Comparison of ENCODE assay signal across 28 mouse cellular contexts in genomic region chr3:105040983-105041625, GRCm38 (mm10). TPM values are rescaled to one million over a fixed set of nuclear protein-coding genes. Genes with fewer than 3 reads are reported as not detected.
DNase-seq lines count a peak whose midpoint lies in the region; ATAC-seq and TF ChIP-seq lines count a peak whose summit lies in the region.
"Had no signal": no experiment of that assay in that cellular context is flagged by ENCODE, and none has a peak within 500 bp of the region (broad histone marks: within the 10 kb centered on the region; RNA-seq: fewer than 3 reads in every experiment).

No protein-coding gene starts in this region.

- no peak overlapping the region for H3K27ac ChIP-seq in embryonic facial prominence, embryonic 12.5 days
- H3K27ac ChIP-seq in embryonic facial prominence, embryonic 10.5 days (replicated peaks): no peak overlapping the region
- peak overlapping the region; percentile 60; the same call in 1 of the 2 replicates for H3K27ac ChIP-seq in heart, postnatal 0 days (ENCODE audit: low read depth)
- no peak overlapping the region for H3K27ac ChIP-seq in intestine, embryonic 16.5 days (ENCODE audit: low read length)
- H3K27ac ChIP-seq in hindbrain, postnatal 0 days: no peak overlapping the region
- H3K27ac ChIP-seq: embryonic facial prominence, embryonic 13.5 days; forebrain, embryonic 10.5 days; hindbrain, embryonic 14.5 days; neural tube, embryonic 12.5 days had no signal

- H3K9ac ChIP-seq in embryonic facial prominence, embryonic 12.5 days: no peak overlapping the region
- no peak overlapping the region for H3K9ac ChIP-seq in heart, postnatal 0 days (replicated peaks; ENCODE audit: low read depth, low read length)
- no peak overlapping the region for H3K9ac ChIP-seq in intestine, embryonic 16.5 days (ENCODE audit: low read depth, low read length)
- no peak overlapping the region for H3K9ac ChIP-seq in hindbrain, postnatal 0 days (replicated peaks; ENCODE audit: low read length)
- H3K9ac ChIP-seq: embryonic facial prominence, embryonic 13.5 days; hindbrain, embryonic 14.5 days; neural tube, embryonic 12.5 days had no signal

- H3K4me3 ChIP-seq in embryonic facial prominence, embryonic 12.5 days: no peak overlapping the region
- H3K4me3 ChIP-seq in embryonic facial prominence, embryonic 10.5 days: no peak overlapping the region
- no peak overlapping the region for H3K4me3 ChIP-seq in heart, postnatal 0 days (ENCODE audit: low read depth, low read length)
- H3K4me3 ChIP-seq in E14TG2a.4 (replicated peaks; ENCODE audit: low read length): 0 out of 2 replicates have a peak overlapping the region, but pooled peaks have one; percentile 11
- no peak overlapping the region for H3K4me3 ChIP-seq in intestine, embryonic 16.5 days (ENCODE audit: low read length)
- no peak overlapping the region for H3K4me3 ChIP-seq in hindbrain, postnatal 0 days (ENCODE audit: low read length)
- H3K4me3 ChIP-seq: embryonic facial prominence, embryonic 13.5 days; forebrain, embryonic 10.5 days; heart, adult 2 months; neural tube, embryonic 12.5 days had no signal

- no peaks in the 10 kb centered on the region for H3K9me3 ChIP-seq in embryonic facial prominence, embryonic 12.5 days
- no peaks in the 10 kb centered on the region for H3K9me3 ChIP-seq in embryonic facial prominence, embryonic 10.5 days
- H3K9me3 ChIP-seq in heart, postnatal 0 days (replicated peaks; ENCODE audit: control insufficient read depth, low read length): no peaks in the 10 kb centered on the region
- no peaks in the 10 kb centered on the region for H3K9me3 ChIP-seq in E14TG2a.4 (ENCODE audit: low read length)
- no peaks in the 10 kb centered on the region for H3K9me3 ChIP-seq in intestine, embryonic 16.5 days (ENCODE audit: control insufficient read depth, low read length)
- no peaks in the 10 kb centered on the region for H3K9me3 ChIP-seq in hindbrain, postnatal 0 days (ENCODE audit: low read length)
- H3K9me3 ChIP-seq: embryonic facial prominence, embryonic 13.5 days; forebrain, embryonic 10.5 days; neural tube, embryonic 12.5 days had no signal

- ATAC-seq in embryonic facial prominence, embryonic 12.5 days (ENCODE audit: insufficient number of reproducible peaks, insufficient read depth, low FRiP score, low TSS enrichment): peak; percentile 43; the same call in 1 of the 2 replicates
- no peak for ATAC-seq in heart, postnatal 0 days (ENCODE audit: insufficient read depth, low read depth)
- peak; percentile 90 for ATAC-seq in intestine, embryonic 16.5 days
- no peak for ATAC-seq in hindbrain, postnatal 0 days
- ATAC-seq: CD4-positive, CD25-positive, alpha-beta regulatory T cell, adult 4 months had no signal

- no peak for TF ChIP-seq CTCF in heart, postnatal 0 days (IDR thresholded peaks at IDR 0.05; ENCODE audit: low read depth)
- no peak for TF ChIP-seq CTCF in E14TG2a.4 (conservative IDR thresholded peaks at IDR 0.05; ENCODE audit: low read length)
- no peak for TF ChIP-seq CTCF in hindbrain, postnatal 0 days (IDR thresholded peaks at IDR 0.05; ENCODE audit: low read depth)

- H3K4me2 ChIP-seq in embryonic facial prominence, embryonic 12.5 days (replicated peaks): no peak overlapping the region
- H3K4me2 ChIP-seq in heart, postnatal 0 days (ENCODE audit: low read depth, low read length): no peak overlapping the region
- 0 out of 2 replicates have a peak overlapping the region, but pooled peaks have one; percentile 20 for H3K4me2 ChIP-seq in intestine, embryonic 16.5 days (ENCODE audit: low read depth, low read length)
- no peak overlapping the region for H3K4me2 ChIP-seq in hindbrain, postnatal 0 days (ENCODE audit: low read depth, low read length)
- H3K4me2 ChIP-seq: embryonic facial prominence, embryonic 13.5 days; hindbrain, embryonic 14.5 days; neural tube, embryonic 12.5 days had no signal

- H3K36me3 ChIP-seq in embryonic facial prominence, embryonic 12.5 days: peaks cover 22% of the 10 kb centered on the region
- peaks cover 53% of the 10 kb centered on the region for H3K36me3 ChIP-seq in embryonic facial prominence, embryonic 10.5 days (replicated peaks)
- H3K36me3 ChIP-seq in heart, postnatal 0 days (replicated peaks; ENCODE audit: control insufficient read depth, insufficient read depth, low read length): peaks cover 22% of the 10 kb centered on the region
- H3K36me3 ChIP-seq in E14TG2a.4 (ENCODE audit: insufficient read depth, low read length): peaks cover 18% of the 10 kb centered on the region
- H3K36me3 ChIP-seq in intestine, embryonic 16.5 days (ENCODE audit: control insufficient read depth, insufficient read depth, low read length): 0 out of 2 replicates have a peak, but pooled peaks cover 3% of the 10 kb centered on the region
- peaks cover 6% of the 10 kb centered on the region; the same call in 1 of the 2 replicates for H3K36me3 ChIP-seq in hindbrain, postnatal 0 days (ENCODE audit: insufficient read depth, low read length)

- WGBS in embryonic facial prominence, embryonic 12.5 days: 94% methylated on average over 9 of the region's 9 CpGs
- WGBS in embryonic facial prominence, embryonic 10.5 days: 92% methylated on average over 9 of the region's 9 CpGs
- 80% methylated on average over 9 of the region's 9 CpGs for WGBS in heart, postnatal 0 days
- 77% methylated on average over 9 of the region's 9 CpGs for WGBS in intestine, embryonic 16.5 days
- 93% methylated on average over 9 of the region's 9 CpGs for WGBS in hindbrain, postnatal 0 days

- no peaks in the 10 kb centered on the region for H3K27me3 ChIP-seq in embryonic facial prominence, embryonic 12.5 days
- no peaks in the 10 kb centered on the region for H3K27me3 ChIP-seq in embryonic facial prominence, embryonic 10.5 days (replicated peaks; ENCODE audit: low read depth, poor library complexity, severe bottlenecking)
- H3K27me3 ChIP-seq in heart, postnatal 0 days (ENCODE audit: control insufficient read depth, insufficient read depth, low read length): no peaks in the 10 kb centered on the region
- H3K27me3 ChIP-seq in E14TG2a.4 (ENCODE audit: insufficient read depth, low read length): no peaks in the 10 kb centered on the region
- H3K27me3 ChIP-seq in intestine, embryonic 16.5 days (replicated peaks; ENCODE audit: control insufficient read depth, insufficient read depth, low read length): no peaks in the 10 kb centered on the region
- H3K27me3 ChIP-seq in hindbrain, postnatal 0 days (ENCODE audit: insufficient read depth, low read length): no peaks in the 10 kb centered on the region
- H3K27me3 ChIP-seq: embryonic facial prominence, embryonic 13.5 days; neural tube, embryonic 12.5 days had no signal

- TF ChIP-seq EP300 in heart, postnatal 0 days (IDR thresholded peaks at IDR 0.05; ENCODE audit: low read depth): no peak

- peaks cover 19% of the 10 kb centered on the region for H3K4me1 ChIP-seq in embryonic facial prominence, embryonic 12.5 days
- H3K4me1 ChIP-seq in embryonic facial prominence, embryonic 10.5 days: peaks cover 50% of the 10 kb centered on the region
- peaks cover 55% of the 10 kb centered on the region for H3K4me1 ChIP-seq in heart, postnatal 0 days (ENCODE audit: control insufficient read depth, insufficient read depth)
- peaks cover 82% of the 10 kb centered on the region for H3K4me1 ChIP-seq in E14TG2a.4 (replicated peaks; ENCODE audit: low read depth, low read length)
- peaks cover 26% of the 10 kb centered on the region for H3K4me1 ChIP-seq in intestine, embryonic 16.5 days (ENCODE audit: control insufficient read depth, insufficient read depth, low read length)
- H3K4me1 ChIP-seq in hindbrain, postnatal 0 days (ENCODE audit: insufficient read depth, low read length): 0 out of 2 replicates have a peak, but pooled peaks cover 3% of the 10 kb centered on the region

- DNase-seq in embryonic facial prominence, embryonic 10.5 days (ENCODE audit: low spot score): no peak
- no peak for DNase-seq in heart, postnatal 0 days (ENCODE audit: low spot score)
- no peak for DNase-seq in heart, postnatal 4 days
- DNase-seq in hindbrain, postnatal 0 days (ENCODE audit: low spot score): no peak
- no peak for DNase-seq in lung, postnatal 10 days
- DNase-seq: adrenal gland, adult 2 months; cerebellum, adult 2 months; heart, postnatal 14 days; kidney, adult 2 months; kidney, postnatal 36 days; layer of hippocampus, adult 9-11 months; lung, adult 2 months; thymus, postnatal 36 days had no signal

RNA-seq across cellular contexts. Expression of gene Cttnbp2nl, which starts 11.8 kb away (rescaled TPM):
- polyA plus RNA-seq in embryonic facial prominence, embryonic 12.5 days (2016; fragmentation: Nextera tagmentation; extraction: Ambion mirVana): 43.6 and 49.9 TPM in 2 replicates
- polyA plus RNA-seq in embryonic facial prominence, embryonic 10.5 days (2016; fragmentation: Nextera tagmentation; extraction: Ambion mirVana): 51.2 and 52.4 TPM in 2 replicates
- 8.9 and 15.0 TPM in 2 replicates for total RNA-seq in heart, postnatal 0 days (2014; rRNA removed; ENCODE audit: low replicate concordance)
- polyA plus RNA-seq in heart, postnatal 0 days (2015; fragmentation: Nextera tagmentation; extraction: Ambion mirVana): 12.6 and 13.5 TPM in 2 replicates
- total RNA-seq in heart, postnatal 4 days (2021): 10 to 100 TPM; 35.3 to 36.3 TPM
- polyA plus RNA-seq in intestine, embryonic 16.5 days (2015; fragmentation: Nextera tagmentation; extraction: Ambion mirVana): 17.7 and 19.0 TPM in 2 replicates
- total RNA-seq in hindbrain, postnatal 0 days (2014; rRNA removed): 24.9 and 27.8 TPM in 2 replicates
- polyA plus RNA-seq in hindbrain, postnatal 0 days (2015; fragmentation: Nextera tagmentation; extraction: Ambion mirVana): 35.9 and 42.4 TPM in 2 replicates

RNA-seq across cellular contexts. Expression of gene 4930564D02Rik, which starts 25.5 kb away (rescaled TPM):
- polyA plus RNA-seq in embryonic facial prominence, embryonic 12.5 days (2016; fragmentation: Nextera tagmentation; extraction: Ambion mirVana): not detected in 2 replicates
- not detected in 2 replicates for polyA plus RNA-seq in embryonic facial prominence, embryonic 10.5 days (2016; fragmentation: Nextera tagmentation; extraction: Ambion mirVana)
- not detected in 2 replicates for total RNA-seq in heart, postnatal 0 days (2014; rRNA removed; ENCODE audit: low replicate concordance)
- not detected in 2 replicates for polyA plus RNA-seq in heart, postnatal 0 days (2015; fragmentation: Nextera tagmentation; extraction: Ambion mirVana)
- total RNA-seq in heart, postnatal 4 days (2021): not detected
- not detected in 2 replicates for polyA plus RNA-seq in intestine, embryonic 16.5 days (2015; fragmentation: Nextera tagmentation; extraction: Ambion mirVana)
- not detected in 2 replicates for total RNA-seq in hindbrain, postnatal 0 days (2014; rRNA removed)
- not detected in 2 replicates for polyA plus RNA-seq in hindbrain, postnatal 0 days (2015; fragmentation: Nextera tagmentation; extraction: Ambion mirVana)
- total RNA-seq: adrenal gland, adult 2 months; common myeloid progenitor, adult 5-6 weeks; gastrocnemius, adult 8-10 months; heart, adult 2 months; heart, postnatal 14 days; left cerebral cortex, postnatal 10 days; megakaryocyte progenitor cell, adult 5-6 weeks; monocyte, adult 5-6 weeks had no signal
- polyA plus RNA-seq: adrenal gland, adult 2 months; CD4-positive, CD25-positive, alpha-beta regulatory T cell, adult 4 months; cerebellum, adult 2 months; embryonic facial prominence, embryonic 13.5 days; forebrain, embryonic 10.5 days; heart, adult 2 months; hindbrain, embryonic 14.5 days; kidney, adult 2 months; limb, embryonic 14.5 days; lung, adult 2 months; neural tube, embryonic 12.5 days had no signal

Comparison
In these comparisons a context has a peak if more than half of its experiments do, and no peak if none do; other contexts are left out.
1. ATAC-seq: peak in embryonic facial prominence, embryonic 12.5 days (single experiment) and intestine, embryonic 16.5 days (single experiment); none in heart, postnatal 0 days (single experiment) and hindbrain, postnatal 0 days (single experiment).